Mouse (Mus musculus): ENCODE measurements at regions not wholly inside any gene's neighbourhood (a gene's known extent, or its start where the extent isn't known, plus 50 kb on each side); places are given as distances from the start of the nearest gene placed in this dataset.
"Not testable (repeated sequence)": the region's sequence is repeated elsewhere in the genome, so short reads cannot be mapped to it uniquely, and the experiment has no call there.

- DNase-seq (ENCODE audit: low read depth, low spot score) = no peak
Observed at GRCm38 (mm10) chr14:46596696-46597359, 163.5 kb upstream of the Cdkn3 start.

DNA sequence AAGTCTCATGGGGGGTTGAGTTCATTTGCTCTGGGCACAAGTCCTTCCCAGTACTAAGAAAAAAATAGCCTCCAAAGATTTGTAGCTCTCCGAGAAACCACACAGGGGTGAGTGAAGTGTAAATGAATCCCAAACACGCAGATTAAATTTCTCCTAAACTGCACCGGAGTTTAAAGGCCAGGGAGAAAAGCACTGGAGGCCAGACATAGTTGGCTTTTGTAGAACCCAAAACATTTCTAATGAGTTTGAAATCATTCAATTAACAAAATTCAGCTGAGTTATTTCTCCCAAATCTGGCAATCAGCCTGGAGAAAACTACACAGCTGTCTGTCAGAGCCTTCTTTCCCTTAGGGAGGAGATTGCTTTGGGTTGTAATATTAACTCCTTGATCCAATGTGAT is 166.2 kb upstream of the Cdkn3 start:
- DNase-seq (ENCODE audit: low read depth, low spot score) = no peak

DNA sequence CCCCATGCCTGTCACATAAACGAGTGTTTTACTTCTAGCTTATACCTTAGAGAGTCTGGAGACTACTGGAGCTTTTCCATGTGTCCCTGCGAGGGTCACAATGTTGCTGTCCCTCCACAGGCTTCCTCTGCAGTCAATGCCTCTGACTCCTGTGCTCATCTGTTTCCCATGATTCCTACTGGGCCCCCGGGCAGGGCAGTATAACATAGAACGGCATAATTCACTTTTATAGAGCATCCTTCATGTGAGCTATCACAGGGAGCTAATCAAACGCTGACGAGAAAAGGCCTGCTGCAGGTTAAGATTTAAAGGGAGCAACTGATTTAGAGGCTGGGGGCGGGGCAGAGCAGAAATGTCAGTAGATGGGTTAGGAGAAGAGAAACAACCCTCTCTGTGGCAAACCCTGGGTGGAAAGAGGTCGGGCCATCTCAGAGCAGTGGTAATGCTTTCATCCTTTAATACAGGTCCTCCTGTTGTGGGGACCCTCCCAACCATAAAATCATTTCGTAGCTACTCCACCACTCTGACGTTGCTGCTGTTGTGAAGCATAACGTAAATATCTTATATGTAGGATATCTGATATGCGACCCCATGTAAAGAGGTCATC is 168.5 kb upstream of the Cdkn3 start:
- DNase-seq (ENCODE audit: low read depth, low spot score) = no peak

DNA sequence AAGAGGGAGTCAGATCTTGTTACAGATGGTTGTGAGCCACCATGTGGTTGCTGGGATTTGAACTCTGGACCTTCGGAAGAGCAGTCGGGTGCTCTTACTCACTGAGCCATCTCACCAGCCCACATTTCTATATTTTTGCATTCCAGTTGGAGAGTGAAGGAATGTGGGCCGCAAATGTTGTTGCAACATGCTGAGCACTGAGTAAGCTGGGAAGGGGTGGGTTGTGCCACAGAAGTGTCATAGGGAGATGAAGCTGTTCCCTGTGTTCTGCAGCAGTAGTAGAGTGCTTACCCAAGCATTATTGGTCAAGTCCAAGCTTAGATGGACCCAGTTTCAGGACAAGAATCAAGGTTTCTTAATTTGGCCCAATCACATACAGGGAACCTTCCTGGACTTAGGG is 169.1 kb upstream of the Cdkn3 start:
- DNase-seq (ENCODE audit: low read depth, low spot score) = no peak

- no peak for DNase-seq (ENCODE audit: low read depth, low spot score)
Observed at GRCm38 (mm10) chr14:46586093-46586492, 174.2 kb upstream of the Cdkn3 start.

DNA sequence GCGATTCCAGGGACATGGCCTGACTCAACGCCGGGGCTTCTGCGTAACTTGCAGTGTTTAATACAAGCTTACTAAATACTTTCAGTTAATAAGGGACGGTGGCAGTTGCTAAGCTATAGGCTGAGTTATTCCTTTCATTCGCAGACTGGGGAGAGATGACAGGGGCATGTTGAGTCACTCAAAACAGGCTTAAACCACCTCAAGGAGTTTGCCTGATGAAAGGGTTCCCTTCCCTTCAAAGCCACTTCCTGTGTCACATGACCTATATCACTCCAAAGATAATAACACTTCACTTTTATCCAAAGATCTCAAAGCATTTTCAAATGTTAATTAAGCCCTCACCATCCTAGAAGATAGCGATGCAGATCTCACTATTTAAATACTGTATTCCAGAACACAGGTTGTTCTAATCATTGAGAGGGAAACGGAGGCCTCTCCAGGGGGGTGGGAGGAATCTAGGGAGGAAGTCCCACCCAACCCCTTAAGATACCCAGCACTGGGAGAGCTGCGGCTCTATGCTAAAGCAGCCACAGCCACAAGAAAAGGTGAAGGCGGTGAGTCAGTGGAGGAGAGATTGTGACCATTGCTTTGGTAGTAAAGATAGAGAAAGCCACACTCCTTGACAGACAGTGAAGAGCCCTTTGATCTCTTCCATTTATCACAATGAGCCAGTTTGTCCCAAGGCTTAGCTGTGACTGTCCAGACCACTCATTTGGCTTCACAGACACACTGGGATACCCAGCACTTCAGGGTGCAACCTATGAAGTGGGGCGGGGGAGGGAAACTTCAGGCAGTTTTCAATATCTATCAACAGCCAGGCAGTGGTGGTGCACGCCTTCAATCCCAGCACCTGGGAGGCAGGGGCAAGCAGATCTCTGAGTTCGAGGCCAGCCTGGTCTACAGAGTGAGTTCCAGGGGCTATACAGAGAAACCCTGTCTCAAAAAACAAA is 182.0 kb upstream of the Cdkn3 start:
- peak; percentile 4 for DNase-seq (ENCODE audit: low read depth, low spot score)

DNA sequence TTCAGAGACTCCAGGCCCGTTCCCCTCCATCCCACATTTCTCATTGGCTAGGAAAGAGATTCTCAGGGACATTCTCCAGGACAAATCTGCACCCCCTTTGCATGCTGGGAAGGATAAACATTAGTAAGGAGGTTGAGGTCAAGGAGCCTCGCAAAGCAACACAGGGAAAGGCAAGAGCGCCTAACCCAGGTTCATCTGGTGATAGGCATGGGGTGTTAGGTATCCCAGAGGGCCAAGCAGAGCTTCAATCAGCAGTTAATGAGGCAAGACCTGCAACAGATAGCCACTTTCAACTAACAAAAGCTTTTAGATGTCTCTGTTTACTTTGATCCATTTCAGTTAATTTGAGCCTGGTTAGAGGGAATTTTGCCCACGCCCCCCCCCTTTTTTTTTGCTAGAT is 184.5 kb upstream of the Cdkn3 start:
- DNase-seq (ENCODE audit: low read depth, low spot score) = no peak

GRCm38 (mm10) chr14:46575414-46575813 is 184.9 kb upstream of the Cdkn3 start:
- DNase-seq (ENCODE audit: low read depth, low spot score) = no peak

- DNase-seq (ENCODE audit: low read depth, low spot score) = no peak
Observed at GRCm38 (mm10) chr14:46573401-46573800, 182.9 kb upstream of the Bmp4 start.

- not testable (repeated sequence) for DNase-seq (ENCODE audit: low read depth, low spot score)
Observed at GRCm38 (mm10) chr14:46572972-46573371, 182.5 kb upstream of the Bmp4 start.

GRCm38 (mm10) chr14:46571841-46572240 is 181.4 kb upstream of the Bmp4 start:
- no peak for DNase-seq (ENCODE audit: low read depth, low spot score)

DNA sequence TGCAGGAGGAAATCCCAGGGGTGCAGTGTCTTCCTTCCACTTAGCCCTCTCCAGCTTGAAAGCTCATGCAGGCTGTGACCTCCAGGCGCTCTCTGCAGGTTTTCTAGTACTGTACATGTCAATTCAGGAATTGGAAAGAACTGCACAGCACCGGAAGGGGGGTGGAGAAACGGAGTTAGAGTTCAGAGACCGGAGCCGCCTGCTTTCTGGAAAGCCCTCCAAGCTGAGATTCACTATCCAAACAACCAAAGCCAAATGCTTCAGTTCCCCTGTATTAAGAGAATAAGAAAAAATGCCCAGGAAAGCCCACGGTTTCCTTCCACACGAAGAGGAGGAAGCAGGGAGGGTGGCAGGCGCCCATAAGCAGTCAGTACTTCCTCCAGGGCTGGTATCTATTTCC is 178.8 kb upstream of the Bmp4 start:
- DNase-seq (ENCODE audit: low read depth, low spot score) = peak; percentile 35

GRCm38 (mm10) chr14:46567411-46567780 is 176.9 kb upstream of the Bmp4 start:
- no peak for DNase-seq (ENCODE audit: low read depth, low spot score)

- DNase-seq (ENCODE audit: low read depth, low spot score) = no peak
Observed at GRCm38 (mm10) chr14:46566681-46567410, 176.4 kb upstream of the Bmp4 start.

- peak; percentile 78 for DNase-seq (ENCODE audit: low read depth, low spot score)
Observed at GRCm38 (mm10) chr14:46564998-46565397, 174.5 kb upstream of the Bmp4 start.

DNA sequence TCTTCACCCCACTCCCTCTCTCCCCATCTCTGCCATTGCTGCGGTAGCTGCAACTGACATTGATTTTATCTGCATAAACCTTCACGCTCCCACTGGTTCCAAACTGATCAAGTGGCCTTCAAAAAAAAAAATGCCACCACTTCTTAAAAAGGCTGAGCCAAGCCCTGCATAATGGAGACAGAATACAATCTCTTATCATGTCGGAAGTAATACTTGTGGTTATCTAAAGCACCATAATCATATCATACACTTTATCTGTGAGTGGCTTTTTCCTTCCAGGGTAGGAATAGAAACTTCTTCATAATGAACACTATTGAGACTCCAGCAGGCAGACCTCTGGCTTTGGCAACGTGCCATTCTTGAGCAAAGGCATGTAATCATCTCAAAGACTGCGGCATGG is 171.5 kb upstream of the Bmp4 start:
- DNase-seq (ENCODE audit: low read depth, low spot score) = no peak

- DNase-seq (ENCODE audit: low read depth, low spot score) = no peak
Observed at GRCm38 (mm10) chr14:46553239-46553638, 162.8 kb upstream of the Bmp4 start.

GRCm38 (mm10) chr14:46546146-46546545 is 155.7 kb upstream of the Bmp4 start:
- no peak for DNase-seq (ENCODE audit: low read depth, low spot score)

- no peak for DNase-seq (ENCODE audit: low read depth, low spot score)
Observed at GRCm38 (mm10) chr14:46539466-46540187, 149.2 kb upstream of the Bmp4 start.

DNA sequence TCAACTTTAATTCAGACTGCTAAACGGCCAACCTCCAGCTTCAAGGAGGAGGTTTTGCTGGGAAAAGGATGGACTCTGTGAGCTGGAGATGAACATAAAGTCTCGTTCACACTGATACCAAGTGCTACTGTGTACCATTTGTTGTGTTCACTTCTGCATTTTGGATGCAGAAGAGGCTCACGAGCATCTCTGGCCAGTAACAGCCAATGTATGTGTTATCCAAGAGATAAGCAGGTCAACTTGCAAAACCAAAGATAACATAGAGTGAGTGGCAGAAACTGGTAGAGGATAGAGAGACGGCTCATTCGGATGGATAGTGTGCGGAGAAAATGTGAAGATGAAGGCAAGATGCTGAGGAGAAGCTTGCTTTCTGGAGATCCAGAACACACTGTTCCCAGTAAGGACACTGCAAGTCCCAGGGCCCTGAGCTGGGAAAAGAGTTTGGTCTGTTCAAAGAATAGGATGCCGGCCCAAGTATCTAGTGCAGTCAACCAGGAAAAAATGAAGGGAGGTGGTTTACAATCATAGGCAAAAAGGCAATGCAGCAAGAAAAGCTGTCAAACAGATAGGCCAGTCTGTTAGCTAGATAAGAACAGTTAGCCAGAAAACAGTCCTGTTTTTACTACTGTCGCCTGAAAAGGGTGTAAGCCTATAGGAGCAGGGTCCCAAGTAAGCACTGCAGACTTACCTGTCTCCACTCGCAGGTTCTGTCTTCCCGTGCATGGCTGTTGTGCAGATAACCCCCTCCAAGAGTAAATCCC is 145.7 kb upstream of the Bmp4 start:
- no peak for DNase-seq (ENCODE audit: low read depth, low spot score)
